Mouse (Mus musculus) adrenal gland, postnatal 10 days (tissue): ENCODE measurements around the gene Nrarp. TPM values are rescaled to one million over a fixed set of nuclear protein-coding genes. Genes with fewer than 3 reads are reported as not detected.
A peak's percentile ranks its signal among the peaks of the same experiment; 100 is the strongest.

ENCODE experiments used
- DNase-seq: peaks from one replicate; pipeline ENCODE4 v3.0.0; 2021; ENCODE audit warnings: mixed read lengths
- total RNA-seq, 2 experiments: library from RNA; stranded (reverse); gene quantifications; 2 replicates each; pipeline ENCODE4 v1.2.3; 2021

The Nrarp gene
- total RNA-seq, 2 experiments from 2014 or later = 15.1 to 15.5 TPM

- DNase-seq = peak; percentile 87
Observed at GRCm38 (mm10) chr2:25196172-25196954, 15.8 kb downstream of the Nrarp start, which contains the start of gene Tor4a. Gene Tor4a, minus strand, starts transcription at chr2:25196886.

GRCm38 (mm10) chr2:25197191-25197590 is 16.6 kb downstream of the Nrarp start:
- DNase-seq = no peak

GRCm38 (mm10) chr2:25197946-25198345 is 17.4 kb downstream of the Nrarp start:
- DNase-seq = no peak

GRCm38 (mm10) chr2:25200631-25201030 is 20.1 kb downstream of the Nrarp start:
- DNase-seq = no peak

GRCm38 (mm10) chr2:25203631-25204214 is 23.2 kb downstream of the Nrarp start:
- DNase-seq = no peak

GRCm38 (mm10) chr2:25207593-25207992 is 27.0 kb downstream of the Nrarp start:
- DNase-seq = no peak

- DNase-seq = no peak
Observed at GRCm38 (mm10) chr2:25210686-25211085, 30.1 kb downstream of the Nrarp start.

- DNase-seq = peak; percentile 94
Observed at GRCm38 (mm10) chr2:25211121-25211670, 30.6 kb downstream of the Nrarp start, which contains the start of gene Nelfb. Gene Nelfb, minus strand, starts transcription at chr2:25211489.

GRCm38 (mm10) chr2:25213266-25213865 is 32.8 kb downstream of the Nrarp start:
- DNase-seq = no peak

GRCm38 (mm10) chr2:25214444-25214843 is 33.9 kb downstream of the Nrarp start, which contains the start of gene Stpg3:
Gene Stpg3, minus strand, starts transcription at chr2:25214637.
- DNase-seq = no peak

GRCm38 (mm10) chr2:25217666-25218065 is 37.1 kb downstream of the Nrarp start:
- DNase-seq = no peak

GRCm38 (mm10) chr2:25218445-25218844 is 37.9 kb downstream of the Nrarp start, which contains the start of gene Fam166a:
Gene Fam166a, plus strand, starts transcription at chr2:25218745.
- no peak for DNase-seq

- no peak for DNase-seq
Observed at GRCm38 (mm10) chr2:25221331-25221772, 40.8 kb downstream of the Nrarp start.

GRCm38 (mm10) chr2:25223681-25224491 is 43.3 kb downstream of the Nrarp start:
- peak; percentile 92 for DNase-seq

GRCm38 (mm10) chr2:25224492-25224765 is 43.9 kb downstream of the Nrarp start, which contains the start of gene Tubb4b:
Gene Tubb4b, minus strand, starts transcription at chr2:25224702.
- no peak for DNase-seq

GRCm38 (mm10) chr2:25224766-25225752 is 44.5 kb downstream of the Nrarp start:
- DNase-seq = peak; percentile 97

GRCm38 (mm10) chr2:25225811-25226379 is 45.3 kb downstream of the Nrarp start:
- DNase-seq = no peak

GRCm38 (mm10) chr2:25226864-25227263 is 46.3 kb downstream of the Nrarp start:
- peak; percentile 70 for DNase-seq

- no peak for DNase-seq
Observed at GRCm38 (mm10) chr2:25227406-25227805, 46.8 kb downstream of the Nrarp start.

- DNase-seq = peak; percentile 91
Observed at GRCm38 (mm10) chr2:25228431-25228889, 47.9 kb downstream of the Nrarp start.
